Mouse (Mus musculus) liver (tissue): ENCODE measurements around the gene Ndrg2.

Source experiments
- DNase-seq: peaks from one replicate; pipeline ENCODE4 v3.0.0-alpha.2; 2020; ENCODE audit warnings: mixed read lengths

Gene Ndrg2

DNA sequence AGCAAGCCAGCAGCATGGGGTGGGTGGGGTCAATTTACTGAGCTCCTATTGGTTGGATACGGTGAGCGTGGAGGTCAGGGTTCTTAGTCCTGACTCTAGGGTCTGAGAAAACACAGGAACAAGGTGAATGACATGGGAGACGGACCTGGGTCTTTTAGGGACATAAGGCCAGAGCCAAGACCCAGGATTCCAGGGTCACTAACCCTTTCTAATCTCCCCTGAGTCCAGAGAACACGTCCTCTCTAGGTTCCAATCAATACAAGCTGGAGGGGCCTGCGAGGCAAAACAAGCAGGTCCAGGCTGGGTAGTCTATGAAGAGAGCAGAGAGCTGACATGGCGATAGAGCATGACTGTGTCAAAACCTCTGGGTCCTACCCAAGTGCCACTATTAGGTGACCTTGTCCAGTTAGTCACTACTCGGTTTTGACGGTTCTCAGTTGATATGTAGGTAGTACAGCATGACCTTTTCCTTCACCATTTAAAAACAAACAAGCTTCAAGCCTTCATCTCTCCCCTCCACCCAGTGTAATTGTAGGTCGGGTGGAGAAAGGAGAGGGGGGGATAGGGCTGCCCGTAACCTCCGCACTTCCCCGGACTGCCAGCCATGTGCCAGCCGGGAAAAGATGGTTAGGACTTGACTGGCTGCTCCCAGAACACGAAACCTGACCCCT lies 1.4 kb downstream of the Ndrg2 start:
- no peak for DNase-seq

DNA sequence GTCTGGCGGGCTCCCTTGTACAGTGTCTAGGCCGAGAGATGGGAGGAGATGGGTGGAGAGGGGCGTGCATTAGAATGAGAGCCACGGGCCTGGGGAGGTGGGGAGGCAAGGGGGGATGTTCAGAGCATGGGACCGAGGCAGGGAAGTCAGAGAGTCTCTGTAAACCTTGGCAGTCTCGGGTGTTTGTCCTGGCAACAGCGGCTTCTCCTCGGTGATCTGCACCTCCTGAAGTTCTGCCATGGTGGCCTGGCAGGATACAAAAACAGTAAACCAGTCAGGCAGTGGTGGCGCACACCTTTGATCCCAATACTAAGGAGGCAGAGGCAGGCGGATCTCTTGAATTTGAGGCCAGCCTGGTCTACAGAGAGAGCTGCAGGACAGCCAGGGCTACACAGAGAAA lies 2.7 kb downstream of the Ndrg2 start:
- no peak for DNase-seq

DNA sequence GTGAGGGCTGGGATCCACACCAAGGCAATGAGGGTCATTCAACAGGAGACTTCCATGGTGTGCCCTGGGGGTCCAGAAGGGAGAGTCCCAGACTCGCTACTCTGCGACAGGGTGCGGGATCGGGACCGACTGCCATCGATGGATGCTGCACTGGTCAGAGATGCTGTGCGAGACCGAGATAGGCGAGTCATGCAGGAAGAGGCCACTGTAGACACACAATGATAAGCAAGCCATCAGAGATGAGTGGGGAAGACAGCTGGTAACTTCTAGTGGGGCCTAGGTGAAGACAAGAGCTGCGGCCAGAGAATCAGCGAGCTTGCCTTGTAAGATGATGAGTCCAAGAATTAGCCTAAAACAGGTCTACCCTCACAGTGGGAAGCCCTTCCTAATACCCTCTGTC lies 7.9 kb downstream of the Ndrg2 start:
- DNase-seq: peak; percentile 63

- no peak for DNase-seq
Measured at GRCm38 (mm10) chr14:51904706-51905105, 9.3 kb downstream of the Ndrg2 start.

- no peak for DNase-seq
Measured at GRCm38 (mm10) chr14:51903782-51904181, 10.2 kb downstream of the Ndrg2 start.

DNA sequence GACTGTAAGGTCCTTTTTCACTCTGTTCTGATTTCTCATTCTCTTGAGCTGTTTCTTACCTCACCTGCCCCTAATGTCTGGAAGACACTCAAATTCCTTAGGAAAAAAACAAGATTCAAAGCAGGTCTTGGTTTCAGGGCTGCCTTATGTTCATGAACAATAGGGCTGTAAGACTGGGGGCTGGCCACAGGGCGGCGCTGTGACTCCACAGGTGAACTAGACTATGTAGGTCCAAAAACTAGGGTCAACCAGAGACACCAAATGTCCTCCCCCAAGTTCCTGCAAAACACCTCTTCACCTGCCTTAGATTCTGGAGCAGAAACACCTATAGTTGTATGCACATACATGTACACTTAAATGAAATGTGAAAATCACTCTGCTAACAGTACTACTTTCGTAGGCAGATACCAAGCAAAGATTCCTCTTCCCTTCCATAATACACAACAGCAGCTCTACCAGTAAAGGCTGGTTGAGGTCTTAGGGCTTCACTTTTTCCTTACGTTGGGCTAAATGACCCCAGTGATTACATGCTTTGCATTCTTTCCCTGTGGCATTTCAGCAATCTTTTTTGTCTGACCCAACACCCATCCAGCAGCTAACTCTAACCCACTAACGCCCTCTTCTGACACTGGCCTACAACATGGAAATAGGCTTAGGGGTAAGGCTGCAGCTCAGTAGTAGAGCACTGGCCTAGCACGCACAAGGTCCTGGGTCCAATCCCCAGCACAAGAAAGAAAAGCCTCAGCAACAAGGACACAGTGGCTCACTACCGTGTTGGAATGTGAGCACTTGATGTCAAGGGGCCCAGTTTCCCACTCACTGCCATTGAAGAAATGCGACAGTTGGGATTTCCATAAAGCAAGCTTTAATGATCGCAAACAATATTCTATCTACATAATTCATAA lies 10.9 kb downstream of the Ndrg2 start:
- DNase-seq: peak; percentile 83

GRCm38 (mm10) chr14:51899351-51899750 lies 14.6 kb downstream of the Ndrg2 start:
- no peak for DNase-seq

DNA sequence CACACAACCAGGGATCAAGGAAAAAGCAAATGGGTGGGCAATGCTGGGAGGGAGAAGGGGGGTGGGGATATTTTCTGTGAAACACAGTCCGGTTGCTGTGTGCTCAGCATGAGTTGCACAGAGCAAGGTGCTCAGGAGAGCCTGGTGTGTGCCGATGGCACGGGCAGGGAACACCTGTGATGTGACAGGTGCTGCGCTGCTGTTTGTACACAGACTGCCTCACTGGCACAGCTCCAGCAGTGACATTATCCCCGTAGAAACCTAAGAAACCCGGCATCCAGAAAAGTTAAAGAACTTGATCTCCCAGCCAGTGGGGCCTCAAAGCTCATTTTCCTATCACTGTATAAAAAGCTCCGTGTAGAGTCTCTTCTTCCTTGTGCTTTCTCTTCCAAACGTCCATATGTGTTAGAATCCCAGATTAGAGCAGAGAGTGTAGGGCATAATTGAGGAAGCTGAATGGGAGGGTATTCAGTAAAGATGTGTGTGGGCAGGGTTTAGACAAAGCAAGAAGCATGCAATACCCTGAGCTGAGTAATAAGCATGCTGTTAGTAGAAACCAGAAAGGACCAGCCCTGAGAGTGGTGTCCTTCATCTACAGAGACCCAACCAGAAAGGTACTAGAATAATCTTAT lies 17.3 kb downstream of the Ndrg2 start:
- no peak for DNase-seq

DNA sequence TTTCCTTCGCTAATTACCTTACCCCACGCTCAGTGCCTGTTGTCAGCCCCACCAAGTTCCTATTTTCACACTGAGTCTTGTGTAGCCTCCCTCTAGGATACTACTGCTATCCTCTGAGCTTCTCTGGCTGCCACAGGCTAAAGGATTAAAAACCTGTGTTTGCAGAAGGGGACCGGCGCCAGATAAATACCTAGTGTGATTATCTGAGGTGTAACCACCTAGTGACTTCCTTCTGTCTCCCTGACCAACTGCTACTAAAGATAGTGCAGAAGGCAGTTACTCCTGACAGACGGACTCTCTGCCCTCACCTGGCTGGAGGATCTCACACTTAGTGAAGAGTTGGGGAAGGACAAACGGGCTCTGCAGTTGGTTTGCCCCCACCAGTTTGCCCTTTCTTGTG lies 17.9 kb downstream of the Ndrg2 start:
- no peak for DNase-seq

- no peak for DNase-seq
Measured at GRCm38 (mm10) chr14:51895071-51895470, 18.9 kb downstream of the Ndrg2 start.

- no peak for DNase-seq
Measured at GRCm38 (mm10) chr14:51893809-51894208, 20.1 kb downstream of the Ndrg2 start.

DNA sequence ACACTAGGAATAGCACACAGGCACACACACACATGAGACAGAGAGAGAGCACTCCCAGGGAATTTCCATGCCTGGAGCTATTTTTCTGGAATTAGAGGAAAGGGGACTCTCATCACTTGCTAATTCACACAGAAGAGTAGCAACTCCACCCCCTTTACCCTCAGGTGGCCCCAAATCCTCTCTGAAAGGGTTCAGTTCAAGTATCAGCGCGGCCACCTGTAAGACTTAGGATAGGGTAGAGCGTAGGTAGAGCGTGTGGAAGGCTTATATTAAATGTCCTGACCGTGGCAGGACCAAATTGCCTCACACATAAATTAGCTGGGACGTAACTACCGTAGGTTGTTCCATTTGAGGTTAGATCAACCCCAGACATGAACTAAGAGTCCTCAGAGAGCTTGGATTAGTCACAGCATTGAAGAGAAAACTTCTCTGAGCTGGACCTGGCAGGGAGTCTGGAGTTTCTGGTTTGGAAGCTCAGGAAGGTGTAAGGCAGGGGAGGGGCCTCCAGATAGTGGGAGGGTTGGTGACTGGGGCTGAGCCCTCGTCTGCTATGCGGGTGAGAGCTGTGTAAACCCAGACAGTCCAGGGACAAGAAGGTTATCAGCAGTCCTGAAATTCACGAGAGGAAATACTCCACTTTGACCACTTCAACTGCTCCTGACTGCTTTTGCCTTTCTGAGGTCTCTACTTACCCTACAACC lies 20.7 kb downstream of the Ndrg2 start:
- DNase-seq: no peak

DNA sequence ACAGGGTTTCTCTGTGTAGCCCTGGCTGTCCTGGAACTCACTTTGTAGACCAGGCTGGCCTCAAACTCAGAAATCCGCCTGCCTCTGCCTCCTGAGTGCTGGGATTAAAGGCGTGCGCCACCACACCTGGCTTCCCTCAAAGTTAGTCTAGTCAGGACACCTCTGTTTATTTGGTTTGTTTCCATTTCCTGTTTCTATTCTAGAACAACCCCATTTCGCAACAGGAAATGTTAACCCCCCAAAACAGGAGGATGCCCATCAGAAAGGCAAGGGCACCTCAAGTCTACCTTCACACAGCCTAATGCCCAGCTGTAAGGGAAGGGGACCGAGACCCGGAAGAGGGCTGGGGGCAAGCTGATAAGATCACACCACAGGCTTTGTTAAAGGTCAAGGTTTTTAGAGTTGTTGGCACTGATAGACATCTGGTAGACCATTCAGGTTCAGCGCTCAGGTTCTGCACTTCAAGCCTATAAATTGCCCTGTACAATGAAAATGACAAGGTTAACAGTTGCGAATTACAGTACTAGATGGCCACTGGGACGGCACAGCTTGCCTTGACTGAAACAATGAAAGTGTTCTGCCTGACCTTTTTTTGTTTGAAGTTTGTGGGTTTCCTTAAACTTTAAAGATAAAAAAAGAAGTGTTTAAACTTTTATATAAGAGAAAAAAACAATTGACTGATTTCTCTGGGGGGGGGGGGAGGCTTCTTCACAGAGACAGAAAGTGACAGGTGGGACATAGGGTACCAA lies 21.6 kb downstream of the Ndrg2 start, which contains the start of gene Slc39a2:
Slc39a2 (plus strand) TSS at position 699 of the 749 bp plus-strand sequence.
- no peak for DNase-seq

GRCm38 (mm10) chr14:51889833-51890232 lies 24.1 kb downstream of the Ndrg2 start:
- no peak for DNase-seq

DNA sequence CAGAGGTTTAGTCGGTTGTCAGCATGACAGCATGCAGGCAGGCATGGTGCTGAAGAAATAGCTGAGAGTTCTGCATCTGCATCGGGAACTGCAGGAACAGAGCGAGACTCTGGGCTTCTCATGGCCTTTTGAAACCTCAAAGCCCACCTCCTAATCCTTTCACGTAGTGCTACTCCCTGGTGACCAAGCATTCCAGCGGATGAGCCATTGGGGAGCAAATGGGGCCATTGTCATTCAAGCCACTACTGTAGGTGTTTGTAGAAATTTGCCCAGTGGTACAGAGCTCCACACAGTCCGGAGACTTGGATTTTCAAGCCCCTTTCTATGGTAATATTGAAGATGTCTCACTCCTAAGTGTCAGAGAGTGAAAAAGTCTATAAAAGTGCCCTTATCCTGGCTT lies 27.9 kb downstream of the Ndrg2 start:
- DNase-seq: no peak

GRCm38 (mm10) chr14:51884598-51885331 lies 29.2 kb downstream of the Ndrg2 start, which contains the start of gene Mettl17:
Gene Mettl17, plus strand, starts transcription at chr14:51884842.
- DNase-seq: peak; percentile 97

GRCm38 (mm10) chr14:51884031-51884544 lies 29.9 kb downstream of the Ndrg2 start:
- DNase-seq: no peak

GRCm38 (mm10) chr14:51883527-51884030 lies 30.4 kb downstream of the Ndrg2 start:
- DNase-seq: peak; percentile 67

DNA sequence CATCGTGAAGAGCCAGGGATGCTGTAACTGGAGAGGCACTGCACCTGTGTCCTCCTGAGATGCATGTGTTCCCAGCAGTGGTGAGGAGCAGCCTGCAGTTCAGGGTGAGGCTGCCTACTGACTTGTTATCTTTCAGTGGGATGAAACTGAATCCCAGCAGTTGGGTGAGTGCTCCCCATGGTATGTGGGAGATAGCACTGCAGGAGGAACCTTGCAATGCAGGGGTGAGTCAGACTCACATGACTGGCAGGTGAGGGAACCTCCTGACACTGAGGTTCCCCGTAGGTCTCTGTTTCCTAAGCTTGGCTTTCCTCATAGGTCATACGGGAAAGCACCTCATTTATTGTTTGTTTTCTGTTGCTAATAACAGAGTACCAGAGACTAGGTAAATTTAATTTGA lies 36.4 kb downstream of the Ndrg2 start:
- no peak for DNase-seq

DNA sequence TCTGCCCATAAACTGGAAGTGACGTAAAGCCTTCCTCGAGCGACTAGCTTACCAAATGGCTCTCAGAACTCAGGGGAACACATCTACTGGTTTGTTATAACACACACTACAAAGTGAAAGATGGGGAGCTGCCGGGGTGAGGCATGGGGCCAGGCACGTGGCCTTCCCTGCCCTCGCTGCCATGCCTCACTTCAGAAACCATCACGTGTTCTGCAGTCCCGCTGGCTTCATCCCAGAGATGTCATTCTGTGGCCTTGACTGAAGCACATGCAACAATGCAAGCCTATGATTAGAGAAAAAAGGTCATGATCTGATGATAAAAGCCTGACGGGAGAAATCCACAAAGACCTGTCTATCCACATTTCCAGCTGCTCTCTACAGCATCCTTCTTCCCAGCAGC lies 42.2 kb downstream of the Ndrg2 start:
- no peak for DNase-seq

DNA sequence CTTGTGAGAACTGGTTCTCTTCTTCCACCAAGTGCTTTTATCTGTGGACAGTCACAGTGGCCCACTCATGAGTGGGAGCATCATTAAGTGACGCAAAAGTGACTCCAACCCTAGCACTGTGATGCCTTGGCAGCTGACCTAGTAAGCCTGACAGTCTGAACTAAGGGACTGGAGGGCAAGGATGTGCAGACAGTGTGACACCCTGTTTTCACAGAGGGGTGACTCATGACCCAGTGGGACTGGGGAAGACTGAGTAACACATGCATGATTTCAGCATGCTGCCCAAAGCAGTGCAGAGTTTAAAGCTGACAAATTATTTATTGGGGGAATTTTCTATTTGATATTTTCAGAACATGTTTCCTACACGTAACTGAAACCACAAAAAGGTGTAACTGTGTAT lies 43.2 kb downstream of the Ndrg2 start:
- no peak for DNase-seq
